Comparison of ENCODE assay signal across 8 mouse cellular contexts in the genomic region with DNA sequence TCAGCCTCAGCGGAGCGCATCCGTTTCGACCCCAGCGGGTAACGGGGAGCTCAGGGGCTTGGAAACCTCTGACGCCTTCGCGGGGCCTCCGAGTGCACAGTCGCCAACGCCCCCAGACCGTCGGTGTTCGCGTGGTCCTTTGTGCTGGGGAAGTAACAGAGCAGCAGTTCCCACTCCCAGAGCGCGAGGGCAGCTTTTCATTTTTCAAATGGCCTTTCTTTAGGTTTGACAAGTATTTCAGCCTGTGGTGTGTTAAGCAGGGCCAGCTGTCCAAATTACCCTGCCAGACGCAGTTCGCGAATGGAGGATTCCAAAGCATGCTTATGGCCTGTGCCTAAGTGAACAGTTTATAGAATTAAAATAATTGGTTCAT. TPM values are rescaled to one million over a fixed set of nuclear protein-coding genes. Genes with fewer than 3 reads are reported as not detected.
A peak's percentile ranks its signal among the peaks of the same experiment; 100 is the strongest.
DNase-seq lines count a peak whose midpoint lies in the region; ATAC-seq and TF ChIP-seq lines count a peak whose summit lies in the region.

No protein-coding gene starts in this region.

- H3K4me2 ChIP-seq in heart, embryonic 14.5 days (ENCODE audit: low read length): peak overlapping the region; percentile 74
- peak overlapping the region; percentile 47 for H3K4me2 ChIP-seq in forebrain, embryonic 15.5 days (replicated peaks)

- H3K27me3 ChIP-seq in heart, embryonic 14.5 days (ENCODE audit: control insufficient read depth, insufficient read depth, low read length): no peaks in the 10 kb centered on the region
- H3K27me3 ChIP-seq in MEL (ENCODE audit: control insufficient read depth in 1 of 2, insufficient read depth in 2 of 2, low read length in 2 of 2): no peaks in the 10 kb centered on the region
- H3K27me3 ChIP-seq in forebrain, embryonic 15.5 days: no peaks in the 10 kb centered on the region

- H3K9me3 ChIP-seq in heart, embryonic 14.5 days (ENCODE audit: control insufficient read depth, low read length): no peaks in the 10 kb centered on the region
- H3K9me3 ChIP-seq in MEL (replicated peaks; ENCODE audit: insufficient read depth, low read length): no peaks in the 10 kb centered on the region
- H3K9me3 ChIP-seq in forebrain, embryonic 15.5 days: no peaks in the 10 kb centered on the region

- TF ChIP-seq CTCF in MEL (IDR thresholded peaks at IDR 0.05 in 2 of 3, conservative IDR thresholded peaks at IDR 0.05 in 1 of 3; ENCODE audit: control insufficient read depth in 1 of 3, insufficient read depth in 1 of 3, low read depth in 2 of 3, low read length in 3 of 3, poor library complexity in 1 of 3, severe bottlenecking in 1 of 3): peak in 1 of 3 experiments; percentile 13; a peak in 2 of 6 replicates

- TF ChIP-seq POLR2A in MEL (IDR thresholded peaks at IDR 0.05; ENCODE audit: control insufficient read depth in 1 of 2, insufficient read depth in 1 of 2, low read depth in 1 of 2, low read length in 2 of 2, poor library complexity in 1 of 2): no peak

- peaks cover 32% of the 10 kb centered on the region for H3K79me2 ChIP-seq in MEL (ENCODE audit: control insufficient read depth, insufficient read depth, low read length, poor library complexity)
- H3K79me2 ChIP-seq in macrophage (ENCODE audit: inconsistent target): peaks cover 37% of the 10 kb centered on the region

- no peak; the same call in 1 of the 2 replicates for TF ChIP-seq RAD21 in MEL (IDR thresholded peaks at IDR 0.05; ENCODE audit: low read depth, low read length)

- peak overlapping the region; percentile 56 to 96 for H3K4me3 ChIP-seq in heart, embryonic 14.5 days (ENCODE audit: control insufficient read depth in 1 of 2, insufficient read depth in 1 of 2, low read depth in 1 of 2, low read length in 2 of 2)
- H3K4me3 ChIP-seq in MEL (ENCODE audit: control insufficient read depth in 1 of 2, insufficient read depth in 1 of 2, low read depth in 2 of 2, low read length in 2 of 2) (peak overlapping the region; percentile 73 to 76), macrophage (ENCODE audit: inconsistent target) (peak overlapping the region; percentile 20)
- peak overlapping the region; percentile 85 for H3K4me3 ChIP-seq in forebrain, embryonic 15.5 days

- peak overlapping the region; percentile 99 for H3K9ac ChIP-seq in heart, embryonic 14.5 days (ENCODE audit: low read length)
- H3K9ac ChIP-seq in MEL (ENCODE audit: control insufficient read depth, low read depth, low read length, poor library complexity, severe bottlenecking): peak overlapping the region; percentile 88
- H3K9ac ChIP-seq in forebrain, embryonic 15.5 days (replicated peaks): peak overlapping the region; percentile 88

- DNase-seq in heart, postnatal 4 days: no peak
- peak; percentile 84 for DNase-seq in MEL (ENCODE audit: low read depth, low spot score)
- no peak for DNase-seq in adrenal gland, adult 2 months
- no peak for DNase-seq in urinary bladder, postnatal 36 days (ENCODE audit: low spot score in 2 of 2)

- peak overlapping the region; percentile 88 to 98 for H3K27ac ChIP-seq in heart, embryonic 14.5 days (replicated peaks in 1 of 2; ENCODE audit: control insufficient read depth in 1 of 2, insufficient read depth in 1 of 2, low read depth in 2 of 2, low read length in 2 of 2)
- peak overlapping the region; percentile 35; the same call in 1 of the 2 replicates for H3K27ac ChIP-seq in MEL (ENCODE audit: control insufficient read depth, low read depth, low read length)
- peak overlapping the region; percentile 98 for H3K27ac ChIP-seq in forebrain, embryonic 15.5 days (replicated peaks)
- H3K27ac ChIP-seq in macrophage: peak overlapping the region; percentile 67

- H3K36me3 ChIP-seq in heart, embryonic 14.5 days (ENCODE audit: control insufficient read depth, insufficient read depth, low read length): no peaks in the 10 kb centered on the region
- H3K36me3 ChIP-seq in MEL (ENCODE audit: control insufficient read depth in 1 of 2, insufficient read depth in 2 of 2, low read length in 2 of 2) (peaks cover 0 to 13% of the 10 kb centered on the region in 2 experiments; a peak in 3 of 4 replicates), macrophage (ENCODE audit: inconsistent target) (no peaks in the 10 kb centered on the region)
- H3K36me3 ChIP-seq in forebrain, embryonic 15.5 days: no peaks in the 10 kb centered on the region

- peaks cover 3 to 31% of the 10 kb centered on the region in 2 experiments for H3K4me1 ChIP-seq in heart, embryonic 14.5 days (ENCODE audit: control insufficient read depth in 2 of 2, insufficient read depth in 2 of 2, low read length in 2 of 2)
- H3K4me1 ChIP-seq in MEL (ENCODE audit: control insufficient read depth in 1 of 2, insufficient read depth in 2 of 2, low read length in 2 of 2): peaks cover 8 to 9% of the 10 kb centered on the region in 2 experiments; a peak in 3 of 4 replicates
- peaks cover 24% of the 10 kb centered on the region for H3K4me1 ChIP-seq in forebrain, embryonic 15.5 days

- no peak for TF ChIP-seq EP300 in MEL (IDR thresholded peaks at IDR 0.05; ENCODE audit: low read depth in 1 of 2, low read length in 2 of 2)

- peak; percentile 75 for ATAC-seq in heart, embryonic 14.5 days (ENCODE audit: insufficient number of reproducible peaks, insufficient read depth, low FRiP score, low read depth)
- ATAC-seq in forebrain, embryonic 15.5 days (replicated peaks): peak; percentile 91
- ATAC-seq in erythroid progenitor cell, adult 5-6 weeks (replicated peaks; ENCODE audit: low FRiP score, poor library complexity, severe bottlenecking): no peak

- 0% methylated on average over 18 of the region's 21 CpGs for WGBS in heart, embryonic 14.5 days
- 0% methylated on average over 21 of the region's 21 CpGs for WGBS in forebrain, embryonic 15.5 days
- WGBS in macrophage (ENCODE audit: missing documents): under 1% methylated on average over 21 of the region's 21 CpGs

TF ChIP-seq in MEL, 35 proteins besides CTCF, POLR2A, EP300 and RAD21:
- TF ChIP-seq SMC3 (IDR thresholded peaks at IDR 0.05; ENCODE audit: low read depth, low read length) (peak; percentile 13; the same call in 1 of the 2 replicates), MAX (IDR thresholded peaks at IDR 0.05; ENCODE audit: low read length) (peak; percentile 70), POLR2AphosphoS2 (IDR thresholded peaks at IDR 0.05; ENCODE audit: low read length) (no peak), CHD1 (IDR thresholded peaks at IDR 0.05; ENCODE audit: low read depth, low read length) (peak; percentile 91; the same call in 1 of the 2 replicates), SIN3A (IDR thresholded peaks at IDR 0.05; ENCODE audit: low read length) (peak; percentile 63)

RNA-seq across cellular contexts. Expression of a gene that starts 0.4 kb away (rescaled TPM):
- polyA plus RNA-seq in heart, embryonic 14.5 days (2014; fragmentation: Nextera tagmentation; extraction: Ambion mirVana): 133 and 143 TPM in 2 replicates
- 100 to 1,000 TPM; 101 to 103 TPM for total RNA-seq in heart, postnatal 4 days (2021)
- 42.3 and 47.4 TPM in 2 replicates for total RNA-seq in MEL (2012; rRNA removed)
- 10 to 100 TPM; 83.3 to 89.1 TPM for polyA plus RNA-seq in MEL (2012; ENCODE audit: insufficient read depth in 1 of 2, insufficient read length in 2 of 2, low read depth in 1 of 2, low replicate concordance in 2 of 2, missing spikeins in 1 of 2)
- 132 and 138 TPM in 2 replicates for polyA plus RNA-seq in forebrain, embryonic 15.5 days (2015; fragmentation: Nextera tagmentation; extraction: Ambion mirVana)
- 100 to 1,000 TPM in 25 of 26 experiments, 10 to 100 TPM in 1; 70.7 to 351 (median 212) TPM for total RNA-seq in macrophage (2018; cell fraction: chromatin; rRNA removed)
- 100 to 1,000 TPM; 377 to 760 (median 592) TPM for total RNA-seq in macrophage (2018; cell fraction: cytosol; rRNA removed)
- total RNA-seq in macrophage (2018; cell fraction: nucleus; rRNA removed): 100 to 1,000 TPM; 221 to 711 (median 424) TPM
- polyA plus RNA-seq in macrophage (2018): 389 to 490 TPM (median 469 TPM) in 3 replicates
- 100 to 1,000 TPM; 115 to 119 TPM for total RNA-seq in adrenal gland, adult 2 months (2021)
- polyA plus RNA-seq in adrenal gland, adult 2 months (2012; rRNA removed): 7.2 and 9.6 TPM in 2 replicates
- 90.1 and 114 TPM in 2 replicates for total RNA-seq in erythroid progenitor cell, adult 5-6 weeks (2015; ENCODE audit: low replicate concordance)
- 27.2 and 35.2 TPM in 2 replicates for total RNA-seq in erythroid progenitor cell, adult 5-6 weeks (2017; ENCODE audit: low replicate concordance)

RNA-seq across cellular contexts. Expression of a gene that starts 53.7 kb away (rescaled TPM):
- 41.0 and 42.5 TPM in 2 replicates for polyA plus RNA-seq in heart, embryonic 14.5 days (2014; fragmentation: Nextera tagmentation; extraction: Ambion mirVana)
- total RNA-seq in heart, postnatal 4 days (2021): 10 to 100 TPM; 23.6 to 26.3 TPM
- 77.8 and 80.2 TPM in 2 replicates for total RNA-seq in MEL (2012; rRNA removed)
- polyA plus RNA-seq in MEL (2012; ENCODE audit: insufficient read depth in 1 of 2, insufficient read length in 2 of 2, low read depth in 1 of 2, low replicate concordance in 2 of 2, missing spikeins in 1 of 2): 10 to 100 TPM in 1 of 2 experiments, not detected in 1; 91.6 TPM
- polyA plus RNA-seq in forebrain, embryonic 15.5 days (2015; fragmentation: Nextera tagmentation; extraction: Ambion mirVana): 58.0 and 59.5 TPM in 2 replicates
- total RNA-seq in macrophage (2018; cell fraction: chromatin; rRNA removed): 10 to 100 TPM in 17 of 26 experiments, 1 to 10 TPM in 9; 4.5 to 32.4 (median 15.9) TPM
- total RNA-seq in macrophage (2018; cell fraction: cytosol; rRNA removed): 10 to 100 TPM in 1 of 26 experiments, 1 to 10 TPM in 25; 2.7 to 10.6 (median 6.8) TPM
- total RNA-seq in macrophage (2018; cell fraction: nucleus; rRNA removed): 10 to 100 TPM in 9 of 26 experiments, 1 to 10 TPM in 17; 3.0 to 32.6 (median 9.2) TPM
- polyA plus RNA-seq in macrophage (2018): 8.0 to 24.8 TPM (median 17.9 TPM) in 3 replicates
- total RNA-seq in adrenal gland, adult 2 months (2021): 10 to 100 TPM; 14.0 to 14.7 TPM
- 1.8 and 1.9 TPM in 2 replicates for polyA plus RNA-seq in adrenal gland, adult 2 months (2012; rRNA removed)
- total RNA-seq in erythroid progenitor cell, adult 5-6 weeks (2015; ENCODE audit: low replicate concordance): 73.5 and 76.7 TPM in 2 replicates
- total RNA-seq in erythroid progenitor cell, adult 5-6 weeks (2017; ENCODE audit: low replicate concordance): 45.6 and 89.7 TPM in 2 replicates

Comparison
In these comparisons a context has a peak if more than half of its experiments do, and no peak if none do; other contexts are left out.
1. H3K27ac ChIP-seq: peak in every context shown above with its lines; median percentile 98 in forebrain, embryonic 15.5 days; 93 in heart, embryonic 14.5 days; 67 in macrophage; 35 in MEL.
2. H3K4me3 ChIP-seq: peak in every context shown above with its lines; median percentile 85 in forebrain, embryonic 15.5 days; 76 in heart, embryonic 14.5 days; 74 in MEL; 20 in macrophage.